Mouse (Mus musculus) kidney, adult 2 months (tissue): ENCODE data around the gene Gprc5d.

ENCODE experiments used
- CTCF ChIP-seq: fragments of 200-500 bp; conservative IDR thresholded peaks from 2 replicates; pipeline ENCODE4 v1.5.1; 2011; ENCODE audit warnings: low read depth, mild to moderate bottlenecking, control low read depth, low read length, moderate library complexity, mixed read lengths; ENCODE audit not compliant: insufficient read depth, insufficient read length
- POLR2A ChIP-seq: fragments of 200-500 bp; IDR thresholded peaks from one replicate; pipeline ENCODE4 v1.6.1; 2011; ENCODE audit warnings: low read depth, low read length, control low read depth

- TF ChIP-seq CTCF (no peak), POLR2A (no peak)
These were observed 20.1 kb upstream of the Gprc5d start for GRCm38 (mm10) chr6:135138207-135138606.
